Mouse (Mus musculus) forebrain, embryonic 16.5 days (tissue): ENCODE measurements around the gene Trove2. TPM values are rescaled to one million over a fixed set of nuclear protein-coding genes. Genes with fewer than 3 reads are reported as not detected.

Source experiments
- ATAC-seq: fragments of 200-750 bp; cut with Nextera tagmentation; 2 replicates; pipeline ENCODE4 v1.8.0; 2017; ENCODE audit warnings: mild to moderate bottlenecking, moderate library complexity
- H3K27ac ChIP-seq: fragments of 300-500 bp; sonication (generic); 2 replicates; pipeline ENCODE4 v1.5.1; 2014; ENCODE audit warnings: low read length, control low read depth
- H3K27me3 ChIP-seq: fragments of 300-500 bp; sonication (generic); replicated peaks from 2 replicates; pipeline ENCODE4 v1.6.1; 2014; ENCODE audit warnings: low read length; ENCODE audit not compliant: control insufficient read depth, insufficient read depth
- H3K36me3 ChIP-seq: fragments of 300-500 bp; sonication (generic); 2 replicates; pipeline ENCODE4 v1.6.1; 2014; ENCODE audit not compliant: control insufficient read depth, insufficient read depth
- H3K4me1 ChIP-seq: fragments of 300-500 bp; sonication (generic); replicated peaks from 2 replicates; pipeline ENCODE4 v1.6.1; 2014; ENCODE audit warnings: low read length; ENCODE audit not compliant: control insufficient read depth, insufficient read depth
- H3K4me2 ChIP-seq: fragments of 300-500 bp; sonication (generic); 2 replicates; pipeline ENCODE4 v1.6.1; 2014; ENCODE audit warnings: mild to moderate bottlenecking, low read length, control low read depth
- H3K4me3 ChIP-seq: fragments of 300-500 bp; sonication (generic); replicated peaks from 2 replicates; pipeline ENCODE4 v1.5.1; 2014; ENCODE audit warnings: mild to moderate bottlenecking, low read length, control low read depth
- H3K9ac ChIP-seq: fragments of 300-500 bp; sonication (generic); replicated peaks from 2 replicates; pipeline ENCODE4 v1.6.1; 2014; ENCODE audit warnings: low read depth, low read length, control low read depth
- H3K9me3 ChIP-seq: fragments of 300-500 bp; sonication (generic); 2 replicates; pipeline ENCODE4 v1.6.1; 2016; ENCODE audit warnings: low read length; ENCODE audit not compliant: control insufficient read depth
- WGBS: fragments of 180-500 bp; shearing (Covaris S2); extraction: QIAGEN DNeasy Blood & Tissue Kit; methylation state at CpG from one replicate; pipeline ENCODE4 v1.1.7; 2014; 5-methylcytosine and 5-hydroxymethylcytosine counted together
- polyA plus RNA-seq: library from polyadenylated mRNA; unstranded; fragments of >200 nt; fragmentation: Nextera tagmentation; extraction: Ambion mirVana; gene quantifications from 2 replicates; pipeline ENCODE4 v1.2.1, GENCODE M21; 2015

The Trove2 gene
- 53.1 and 63.4 TPM in 2 replicates for polyA plus RNA-seq

GRCm38 (mm10) chr1:143776446-143777411 is at the start of gene Trove2, which contains the start of gene Uchl5:
Gene Trove2, minus strand, starts transcription at chr1:143777068.
Gene Uchl5, plus strand, starts transcription at chr1:143777272.
- Histone ChIP-seq H3K4me3 (peak within 1 kb of the TSS; percentile 97), H3K27me3 (no peaks in the 10 kb centered on the region), H3K9me3 (no peaks in the 10 kb centered on the region), H3K36me3 (no peaks in the 10 kb centered on the region), H3K27ac (peak within 1 kb of the TSS; percentile 73), H3K9ac (peak within 1 kb of the TSS; percentile 94), H3K4me1 (peaks cover 29% of the 10 kb centered on the region), H3K4me2 (peak within 1 kb of the TSS; percentile 96)
- under 1% methylated on average over 81 of the region's 84 CpGs for WGBS
- ATAC-seq = peak; percentile 97

GRCm38 (mm10) chr1:143822677-143823076 is 45.8 kb upstream of the Trove2 start:
- Histone ChIP-seq H3K4me3 (no peak overlapping the region), H3K27ac (no peak overlapping the region), H3K4me1 (0 out of 2 replicates have a peak, but pooled peaks cover 2% of the 10 kb centered on the region), H3K27me3 (no peaks in the 10 kb centered on the region), H3K9me3 (no peaks in the 10 kb centered on the region), H3K36me3 (no peaks in the 10 kb centered on the region), H3K4me2 (no peak overlapping the region), H3K9ac (no peak overlapping the region)
- no peak for ATAC-seq
- WGBS = 72% methylated on average over 3 of the region's 3 CpGs

- H3K36me3 ChIP-seq = no peaks in the 10 kb centered on the region
- 0 out of 2 replicates have a peak, but pooled peaks cover 2% of the 10 kb centered on the region for H3K4me1 ChIP-seq
- no peak overlapping the region for H3K9ac ChIP-seq
- H3K4me3 ChIP-seq = no peak overlapping the region
- H3K9me3 ChIP-seq = no peaks in the 10 kb centered on the region
- peak; percentile 70 for ATAC-seq
- WGBS = 28% methylated on average over 2 of the region's 2 CpGs
- no peaks in the 10 kb centered on the region for H3K27me3 ChIP-seq
- H3K27ac ChIP-seq = no peak overlapping the region
- H3K4me2 ChIP-seq = no peak overlapping the region
Measured at GRCm38 (mm10) chr1:143820096-143820877, 43.4 kb upstream of the Trove2 start.

- Histone ChIP-seq H3K4me2 (no peak overlapping the region), H3K27ac (no peak overlapping the region), H3K36me3 (no peaks in the 10 kb centered on the region), H3K4me3 (no peak overlapping the region), H3K9ac (no peak overlapping the region), H3K9me3 (no peaks in the 10 kb centered on the region), H3K4me1 (no peaks in the 10 kb centered on the region), H3K27me3 (no peaks in the 10 kb centered on the region)
- 44% methylated on average over 7 of the region's 7 CpGs for WGBS
- ATAC-seq = peak; percentile 86
Measured at GRCm38 (mm10) chr1:143813676-143814360, 37.0 kb upstream of the Trove2 start.

- no peaks in the 10 kb centered on the region for H3K9me3 ChIP-seq
- no peak for ATAC-seq
- no peak overlapping the region for H3K27ac ChIP-seq
- H3K9ac ChIP-seq = no peak overlapping the region
- H3K27me3 ChIP-seq = no peaks in the 10 kb centered on the region
- no peaks in the 10 kb centered on the region for H3K4me1 ChIP-seq
- no peak overlapping the region for H3K4me3 ChIP-seq
- no peaks in the 10 kb centered on the region; the same call in 1 of the 2 replicates for H3K36me3 ChIP-seq
- H3K4me2 ChIP-seq = no peak overlapping the region
- 91% methylated on average over 6 of the region's 6 CpGs for WGBS
Measured at GRCm38 (mm10) chr1:143809062-143809461, 32.2 kb upstream of the Trove2 start.

- H3K27ac ChIP-seq = no peak overlapping the region
- no peaks in the 10 kb centered on the region for H3K4me1 ChIP-seq
- 34% methylated on average over 4 of the region's 4 CpGs for WGBS
- H3K9ac ChIP-seq = no peak overlapping the region
- peak; percentile 89 for ATAC-seq
- H3K27me3 ChIP-seq = no peaks in the 10 kb centered on the region
- no peak overlapping the region for H3K4me2 ChIP-seq
- peaks cover 2% of the 10 kb centered on the region; the same call in 1 of the 2 replicates for H3K36me3 ChIP-seq
- H3K4me3 ChIP-seq = no peak overlapping the region
- H3K9me3 ChIP-seq = no peaks in the 10 kb centered on the region
Measured at GRCm38 (mm10) chr1:143803537-143803936, 26.7 kb upstream of the Trove2 start.

- no peaks in the 10 kb centered on the region for H3K36me3 ChIP-seq
- ATAC-seq = no peak
- no peak overlapping the region for H3K4me2 ChIP-seq
- no peaks in the 10 kb centered on the region for H3K4me1 ChIP-seq
- no peak overlapping the region for H3K27ac ChIP-seq
- 72% methylated on average over 2 of the region's 2 CpGs for WGBS
- no peaks in the 10 kb centered on the region for H3K27me3 ChIP-seq
- H3K9ac ChIP-seq = no peak overlapping the region
- no peak overlapping the region for H3K4me3 ChIP-seq
- no peaks in the 10 kb centered on the region for H3K9me3 ChIP-seq
Measured at GRCm38 (mm10) chr1:143788584-143789227, 11.8 kb upstream of the Trove2 start.

- WGBS = under 1% methylated on average over 28 of the region's 39 CpGs
- Histone ChIP-seq H3K9ac (peak overlapping the region; percentile 94), H3K9me3 (no peaks in the 10 kb centered on the region), H3K27ac (peak overlapping the region; percentile 61), H3K4me3 (peak overlapping the region; percentile 97), H3K27me3 (no peaks in the 10 kb centered on the region), H3K36me3 (no peaks in the 10 kb centered on the region), H3K4me2 (peak overlapping the region; percentile 96), H3K4me1 (peaks cover 26% of the 10 kb centered on the region)
- no peak for ATAC-seq
Measured at GRCm38 (mm10) chr1:143777558-143778218, 820 bp upstream of the Trove2 start.
